8 mouse cellular contexts compared by ENCODE assay signal in the genomic region with DNA sequence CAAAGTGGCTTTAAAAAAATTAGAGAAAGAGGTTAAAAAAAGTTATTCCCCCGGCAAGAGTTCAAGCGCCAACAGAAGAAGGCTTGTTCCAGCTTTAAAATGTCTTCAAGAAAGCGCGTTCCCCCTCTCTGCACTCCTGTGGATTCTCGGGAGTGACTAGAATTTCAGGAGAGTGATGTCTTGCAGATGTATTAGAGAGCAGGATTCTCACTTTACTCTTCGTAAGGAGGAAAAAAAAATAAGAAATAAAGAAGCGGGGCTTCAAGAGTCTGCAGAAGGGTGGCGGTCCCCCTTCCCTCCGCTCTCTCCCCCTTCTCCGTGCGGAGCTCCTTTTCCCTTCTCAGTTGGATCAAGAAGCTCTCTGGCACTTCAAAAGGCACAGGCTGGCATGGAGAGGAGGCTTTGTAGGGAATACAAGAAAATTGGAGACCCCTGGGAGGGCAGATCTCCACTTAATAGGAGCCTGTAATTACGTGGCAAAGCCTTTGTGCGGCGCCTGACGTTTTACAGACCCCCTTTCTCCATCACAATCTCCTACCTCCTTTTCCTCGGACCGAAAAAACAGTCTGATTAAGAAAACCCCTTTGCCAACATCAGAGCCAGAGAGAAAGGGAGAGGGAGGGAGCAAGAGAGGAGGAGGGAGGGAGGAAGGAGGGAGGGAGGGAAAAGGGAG. TPM values are rescaled to one million over a fixed set of nuclear protein-coding genes. Genes with fewer than 3 reads are reported as not detected.
DNase-seq lines count a peak whose midpoint lies in the region; ATAC-seq and TF ChIP-seq lines count a peak whose summit lies in the region.

Prrx1 (minus strand) TSS at position 610 of the 673 bp plus-strand sequence.

- no peaks in the 10 kb centered on the region for H3K9me3 ChIP-seq in lung, embryonic 14.5 days (ENCODE audit: low read depth, low read length)
- H3K9me3 ChIP-seq in embryonic facial prominence, embryonic 11.5 days (replicated peaks; ENCODE audit: control insufficient read depth, low read length), result no peaks in the 10 kb centered on the region
- no peaks in the 10 kb centered on the region for H3K9me3 ChIP-seq in heart, embryonic 10.5 days
- H3K9me3 ChIP-seq in neural tube, embryonic 13.5 days, result no peaks in the 10 kb centered on the region

- under 1% methylated on average over 17 of the region's 17 CpGs for WGBS in lung, embryonic 14.5 days
- 0% methylated on average over 17 of the region's 17 CpGs for WGBS in embryonic facial prominence, embryonic 11.5 days
- WGBS in heart, embryonic 10.5 days, result under 1% methylated on average over 17 of the region's 17 CpGs
- WGBS in neural tube, embryonic 13.5 days, result under 1% methylated on average over 17 of the region's 17 CpGs

- peak; percentile 33 for TF ChIP-seq CTCF in lung, embryonic 14.5 days (IDR thresholded peaks at IDR 0.05; ENCODE audit: low read depth)

- H3K4me2 ChIP-seq in lung, embryonic 14.5 days, result peak within 1 kb of the TSS; percentile 88
- peak within 1 kb of the TSS; percentile 64 for H3K4me2 ChIP-seq in embryonic facial prominence, embryonic 11.5 days (ENCODE audit: low read depth, low read length)
- H3K4me2 ChIP-seq in neural tube, embryonic 13.5 days, result peak within 1 kb of the TSS; percentile 62

- peak; percentile 72 for DNase-seq in lung, embryonic 14.5 days
- no peak for DNase-seq in lung, adult 18-20 months
- peak; percentile 89 for DNase-seq in embryonic facial prominence, embryonic 11.5 days (ENCODE audit: low spot score)
- DNase-seq in heart, embryonic 10.5 days (ENCODE audit: low spot score), result no peak
- DNase-seq in kidney, postnatal 4 days, result peak; percentile 17 to 40
- DNase-seq in B cell, adult 2 months, result no peak

- peak within 1 kb of the TSS; percentile 80 for H3K27ac ChIP-seq in lung, embryonic 14.5 days (ENCODE audit: low read depth)
- H3K27ac ChIP-seq in embryonic facial prominence, embryonic 11.5 days (replicated peaks; ENCODE audit: low read depth, low read length), result peak within 1 kb of the TSS; percentile 100
- H3K27ac ChIP-seq in heart, embryonic 10.5 days, result peak within 1 kb of the TSS; percentile 83
- H3K27ac ChIP-seq in neural tube, embryonic 13.5 days (replicated peaks), result peak within 1 kb of the TSS; percentile 33; the same call in 1 of the 2 replicates

- H3K9ac ChIP-seq in lung, embryonic 14.5 days, result peak within 1 kb of the TSS; percentile 72
- H3K9ac ChIP-seq in embryonic facial prominence, embryonic 11.5 days (replicated peaks; ENCODE audit: low read length), result peak within 1 kb of the TSS; percentile 99
- peak within 1 kb of the TSS; percentile 66 for H3K9ac ChIP-seq in neural tube, embryonic 13.5 days

- no peaks in the 10 kb centered on the region for H3K36me3 ChIP-seq in lung, embryonic 14.5 days (ENCODE audit: insufficient read depth)
- H3K36me3 ChIP-seq in embryonic facial prominence, embryonic 11.5 days (replicated peaks; ENCODE audit: control insufficient read depth, insufficient read depth, low read depth, low read length), result no peaks in the 10 kb centered on the region
- H3K36me3 ChIP-seq in heart, embryonic 10.5 days, result no peaks in the 10 kb centered on the region
- no peaks in the 10 kb centered on the region for H3K36me3 ChIP-seq in neural tube, embryonic 13.5 days

- peak within 1 kb of the TSS; percentile 57 for H3K4me3 ChIP-seq in lung, embryonic 14.5 days (ENCODE audit: low read depth, low read length)
- peak within 1 kb of the TSS; percentile 87 for H3K4me3 ChIP-seq in embryonic facial prominence, embryonic 11.5 days (ENCODE audit: low read depth, low read length)
- H3K4me3 ChIP-seq in heart, embryonic 10.5 days, result peak within 1 kb of the TSS; percentile 73
- peak within 1 kb of the TSS; percentile 41 for H3K4me3 ChIP-seq in neural tube, embryonic 13.5 days

- H3K27me3 ChIP-seq in lung, embryonic 14.5 days (ENCODE audit: insufficient read depth, low read length), result peaks cover 64% of the 10 kb centered on the region
- peaks cover 2% of the 10 kb centered on the region; the same call in 1 of the 2 replicates for H3K27me3 ChIP-seq in embryonic facial prominence, embryonic 11.5 days (ENCODE audit: control insufficient read depth, insufficient read depth, low read length)
- H3K27me3 ChIP-seq in heart, embryonic 10.5 days (ENCODE audit: insufficient read depth, poor library complexity, severe bottlenecking), result peaks cover 66% of the 10 kb centered on the region
- H3K27me3 ChIP-seq in neural tube, embryonic 13.5 days, result peaks cover 95% of the 10 kb centered on the region

- 0 out of 2 replicates have a peak, but pooled peaks have one; percentile 4 for ATAC-seq in lung, embryonic 14.5 days (ENCODE audit: insufficient read depth)
- ATAC-seq in embryonic facial prominence, embryonic 11.5 days (replicated peaks; ENCODE audit: insufficient number of reproducible peaks, low FRiP score, low TSS enrichment, low read depth), result peak; percentile 47
- ATAC-seq in neural tube, embryonic 13.5 days (ENCODE audit: low read depth), result no peak
- no peak for ATAC-seq in frontal cortex, adult (ENCODE audit: low TSS enrichment)

- H3K4me1 ChIP-seq in lung, embryonic 14.5 days (ENCODE audit: insufficient read depth), result 0 out of 2 replicates have a peak, but pooled peaks cover 10% of the 10 kb centered on the region
- H3K4me1 ChIP-seq in embryonic facial prominence, embryonic 11.5 days (ENCODE audit: control insufficient read depth, insufficient read depth, low read length), result no peaks in the 10 kb centered on the region
- peaks cover 25% of the 10 kb centered on the region for H3K4me1 ChIP-seq in heart, embryonic 10.5 days
- peaks cover 50% of the 10 kb centered on the region for H3K4me1 ChIP-seq in neural tube, embryonic 13.5 days (replicated peaks)

RNA-seq across cellular contexts. Expression of gene Prrx1, which starts in this region (rescaled TPM):
- 7.7 and 7.8 TPM in 2 replicates for polyA plus RNA-seq in lung, embryonic 14.5 days (2014; fragmentation: Nextera tagmentation; extraction: Ambion mirVana)
- polyA plus RNA-seq in embryonic facial prominence, embryonic 11.5 days (2014; fragmentation: Nextera tagmentation; extraction: Ambion mirVana), result 126 and 145 TPM in 2 replicates
- polyA plus RNA-seq in heart, embryonic 10.5 days (2016; fragmentation: Nextera tagmentation; extraction: Ambion mirVana), result 7.9 and 20.3 TPM in 2 replicates
- 5.6 and 13.7 TPM in 2 replicates for polyA plus RNA-seq in neural tube, embryonic 13.5 days (2015; fragmentation: Nextera tagmentation; extraction: Ambion mirVana)

Comparison
In these comparisons a context has a peak if more than half of its experiments do, and no peak if none do; other contexts are left out.
1. DNase-seq: peak in lung, embryonic 14.5 days (single experiment), embryonic facial prominence, embryonic 11.5 days (single experiment) and kidney, postnatal 4 days (2 of 2); none in lung, adult 18-20 months (0 of 2), heart, embryonic 10.5 days (single experiment) and B cell, adult 2 months (0 of 2).
2. ATAC-seq: peak in lung, embryonic 14.5 days (single experiment) and embryonic facial prominence, embryonic 11.5 days (single experiment); none in neural tube, embryonic 13.5 days (single experiment) and frontal cortex, adult (single experiment).
3. H3K27ac ChIP-seq: peak in every context shown above with its lines; median percentile 100 in embryonic facial prominence, embryonic 11.5 days; 83 in heart, embryonic 10.5 days; 80 in lung, embryonic 14.5 days; 33 in neural tube, embryonic 13.5 days.
4. Peak in every context shown above with its lines, with median percentiles within 50 percentile points of each other: H3K4me2 ChIP-seq, H3K4me3 ChIP-seq and H3K9ac ChIP-seq.